13 mouse cellular contexts compared by ENCODE assay signal in genomic region chr1:74418747-74419439, GRCm38 (mm10). TPM values are rescaled to one million over a fixed set of nuclear protein-coding genes. Genes with fewer than 3 reads are reported as not detected.
DNase-seq lines count a peak whose midpoint lies in the region; ATAC-seq and TF ChIP-seq lines count a peak whose summit lies in the region.
"Had no signal": no experiment of that assay in that cellular context is flagged by ENCODE, and none has a peak within 500 bp of the region (broad histone marks: within the 10 kb centered on the region; RNA-seq: fewer than 3 reads in every experiment).

No protein-coding gene starts in this region.

- peak overlapping the region; percentile 45; the same call in 1 of the 2 replicates for H3K27ac ChIP-seq in heart, adult 2 months
- no peak overlapping the region for H3K27ac ChIP-seq in heart, embryonic 11.5 days (ENCODE audit: low read depth, low read length)
- H3K27ac ChIP-seq: forebrain, embryonic 12.5 days; limb, embryonic 13.5 days; macrophage had no signal

- DNase-seq in heart, adult 2 months = peak; percentile 29 to 49
- peak; percentile 65 for DNase-seq in ES-CJ7 (ENCODE audit: low read depth, low spot score)
- peak; percentile 59 for DNase-seq in adrenal gland, adult 8-10 months
- DNase-seq in kidney, adult 8-10 months = peak; percentile 22 to 44
- no peak for DNase-seq in urinary bladder, postnatal 14 days (ENCODE audit: low spot score)
- no peak for DNase-seq in left cerebral cortex, postnatal 25 days (ENCODE audit: low spot score in 2 of 2)
- no peak for DNase-seq in spleen, postnatal 14 days (ENCODE audit: low spot score in 2 of 2)
- DNase-seq: embryo, embryonic 11 days; thymus, postnatal 4 days had no signal

- no peaks in the 10 kb centered on the region for H3K36me3 ChIP-seq in heart, adult 2 months (ENCODE audit: control insufficient read depth, insufficient read depth, low read length)
- no peaks in the 10 kb centered on the region for H3K36me3 ChIP-seq in heart, embryonic 11.5 days (ENCODE audit: control insufficient read depth, insufficient read depth, low read length)
- H3K36me3 ChIP-seq: forebrain, embryonic 12.5 days; limb, embryonic 13.5 days had no signal

- H3K4me1 ChIP-seq in heart, adult 2 months (ENCODE audit: control insufficient read depth, insufficient read depth, low read length) = peaks cover 2% of the 10 kb centered on the region
- H3K4me1 ChIP-seq in heart, embryonic 11.5 days (ENCODE audit: control insufficient read depth, insufficient read depth, low read length) = peaks cover 17% of the 10 kb centered on the region
- H3K4me1 ChIP-seq: limb, embryonic 13.5 days had no signal

- TF ChIP-seq CTCF in heart, adult 2 months (IDR thresholded peaks at IDR 0.05) = no peak

- no peaks in the 10 kb centered on the region for H3K27me3 ChIP-seq in heart, adult 2 months (ENCODE audit: control insufficient read depth, insufficient read depth, low read length)
- H3K27me3 ChIP-seq in heart, embryonic 11.5 days (ENCODE audit: control insufficient read depth, insufficient read depth, low read length) = no peaks in the 10 kb centered on the region
- H3K27me3 ChIP-seq: forebrain, embryonic 12.5 days; limb, embryonic 13.5 days had no signal

- H3K4me3 ChIP-seq in heart, adult 2 months = no peak overlapping the region
- no peak overlapping the region for H3K4me3 ChIP-seq in heart, embryonic 11.5 days (ENCODE audit: low read depth, low read length)
- H3K4me3 ChIP-seq: forebrain, embryonic 12.5 days; limb, embryonic 13.5 days had no signal

- no peak for TF ChIP-seq EP300 in heart, adult 2 months (IDR thresholded peaks at IDR 0.05; ENCODE audit: insufficient read depth, low read depth, low read length)

- intact Hi-C loops in heart, adult 2 months (cut with DNase I) = no loop called here
- intact Hi-C loops in left cerebral cortex, postnatal 25 days (cut with DNase I) = no loop called here

- no peak for TF ChIP-seq POLR2A in heart, adult 2 months (IDR thresholded peaks at IDR 0.05; ENCODE audit: insufficient read depth, low read depth, low read length)

- H3K9me3 ChIP-seq in heart, embryonic 11.5 days (replicated peaks; ENCODE audit: control insufficient read depth, low read length) = no peaks in the 10 kb centered on the region
- H3K9me3 ChIP-seq: forebrain, embryonic 12.5 days had no signal

- WGBS in heart, adult 2 months = 62% methylated on average over 17 of the region's 17 CpGs
- 82% methylated on average over 17 of the region's 17 CpGs for WGBS in heart, embryonic 11.5 days (ENCODE audit: insufficient replicate concordance)

- H3K9ac ChIP-seq in heart, adult 2 months (ENCODE audit: low read depth, low read length) = no peak overlapping the region
- H3K9ac ChIP-seq in heart, embryonic 11.5 days (ENCODE audit: low read depth, low read length) = no peak overlapping the region
- H3K9ac ChIP-seq: forebrain, embryonic 12.5 days; limb, embryonic 13.5 days had no signal

- ATAC-seq in heart, embryonic 11.5 days (replicated peaks; ENCODE audit: insufficient number of reproducible peaks, low FRiP score, low TSS enrichment) = no peak

- H3K4me2 ChIP-seq in heart, embryonic 11.5 days = no peak overlapping the region
- H3K4me2 ChIP-seq: forebrain, embryonic 12.5 days; limb, embryonic 13.5 days had no signal

- no peaks in the 10 kb centered on the region for H3K79me2 ChIP-seq in heart, adult 2 months (replicated peaks; ENCODE audit: control insufficient read depth, insufficient read depth, low read length)

RNA-seq across cellular contexts. Expression of gene Vil1, which starts 9.7 kb away (rescaled TPM):
- total RNA-seq in heart, adult 2 months (2021) = under 1 TPM; 0.80 to 0.97 TPM
- 0.27 and 0.29 TPM in 2 replicates for polyA plus RNA-seq in heart, adult 2 months (2012; rRNA removed)
- polyA plus RNA-seq in heart, embryonic 11.5 days (2014; fragmentation: Nextera tagmentation; extraction: Ambion mirVana) = 0.23 and 0.45 TPM in 2 replicates
- total RNA-seq in adrenal gland, adult 8-10 months (2022) = 1 to 10 TPM in 3 of 4 experiments, under 1 TPM in 1; 0.96 to 4.1 (median 2.6) TPM
- total RNA-seq in left cerebral cortex, postnatal 25 days (2021) = under 1 TPM; 0.39 to 0.96 TPM

RNA-seq across cellular contexts. Expression of gene Ctdsp1, which starts 27.6 kb away (rescaled TPM):
- total RNA-seq in heart, adult 2 months (2021) = 100 to 1,000 TPM; 122 to 137 TPM
- polyA plus RNA-seq in heart, adult 2 months (2012; rRNA removed) = 122 and 127 TPM in 2 replicates
- 59.6 and 63.8 TPM in 2 replicates for polyA plus RNA-seq in heart, embryonic 11.5 days (2014; fragmentation: Nextera tagmentation; extraction: Ambion mirVana)
- 100 to 1,000 TPM; 141 to 175 (median 160) TPM for total RNA-seq in adrenal gland, adult 8-10 months (2022)
- 10 to 100 TPM; 22.5 to 27.1 TPM for total RNA-seq in left cerebral cortex, postnatal 25 days (2021)

RNA-seq across cellular contexts. Expression of gene Slc11a1, which starts 43.9 kb away (rescaled TPM):
- 1 to 10 TPM; 5.2 to 5.8 TPM for total RNA-seq in heart, adult 2 months (2021)
- polyA plus RNA-seq in heart, adult 2 months (2012; rRNA removed) = 12.3 and 13.0 TPM in 2 replicates
- polyA plus RNA-seq in heart, embryonic 11.5 days (2014; fragmentation: Nextera tagmentation; extraction: Ambion mirVana) = 1.1 TPM in 2 replicates
- 10 to 100 TPM; 12.9 to 29.1 (median 19.7) TPM for total RNA-seq in adrenal gland, adult 8-10 months (2022)
- 1 to 10 TPM; 3.3 to 4.1 TPM for total RNA-seq in left cerebral cortex, postnatal 25 days (2021)

RNA-seq across cellular contexts. Expression of gene Catip, which starts 57.0 kb away (rescaled TPM):
- total RNA-seq in heart, adult 2 months (2021) = under 1 TPM; 0.29 to 0.34 TPM
- 1.1 and 2.3 TPM in 2 replicates for polyA plus RNA-seq in heart, adult 2 months (2012; rRNA removed)
- polyA plus RNA-seq in heart, embryonic 11.5 days (2014; fragmentation: Nextera tagmentation; extraction: Ambion mirVana) = 0.17 and 0.59 TPM in 2 replicates
- total RNA-seq in adrenal gland, adult 8-10 months (2022) = 1 to 10 TPM in 2 of 4 experiments, under 1 TPM in 2; 0.21 to 1.4 (median 0.81) TPM
- total RNA-seq in left cerebral cortex, postnatal 25 days (2021) = under 1 TPM; 0.55 to 0.80 TPM

Comparison
In these comparisons a context has a peak if more than half of its experiments do, and no peak if none do; other contexts are left out.
1. DNase-seq: peak in heart, adult 2 months (2 of 2), ES-CJ7 (single experiment), adrenal gland, adult 8-10 months (single experiment) and kidney, adult 8-10 months (2 of 2); none in urinary bladder, postnatal 14 days (single experiment), left cerebral cortex, postnatal 25 days (0 of 2) and spleen, postnatal 14 days (0 of 2).
2. RNA of gene Ctdsp1, which starts 27.6 kb away (total RNA-seq): 141 to 175 TPM in adrenal gland, adult 8-10 months and 122 to 137 TPM in heart, adult 2 months; 22.5 to 27.1 TPM in left cerebral cortex, postnatal 25 days; every median in the first group is over 4 times any median in the second.